Mouse (Mus musculus): ENCODE measurements at regions not wholly inside any gene's neighbourhood (a gene's known extent, or its start where the extent isn't known, plus 50 kb on each side); places are given as distances from the start of the nearest gene placed in this dataset.

GRCm38 (mm10) chr14:31891500-31892185, 61.2 kb upstream of the Ankrd28 start:
- DNase-seq (ENCODE audit: low spot score) = no peak

GRCm38 (mm10) chr14:31892186-31892510, 61.7 kb upstream of the Ankrd28 start:
- no peak for DNase-seq (ENCODE audit: low spot score)

- no peak for DNase-seq (ENCODE audit: low spot score)
Measured at GRCm38 (mm10) chr14:31896500-31896899, 66.0 kb upstream of the Ankrd28 start.

GRCm38 (mm10) chr14:31899504-31899903, 69.1 kb upstream of the Ankrd28 start:
- DNase-seq (ENCODE audit: low spot score) = no peak

GRCm38 (mm10) chr14:31899906-31900305, 69.5 kb upstream of the Ankrd28 start:
- no peak for DNase-seq (ENCODE audit: low spot score)

GRCm38 (mm10) chr14:31901901-31902300, 71.5 kb upstream of the Ankrd28 start:
- DNase-seq (ENCODE audit: low spot score) = no peak

- no peak for DNase-seq (ENCODE audit: low spot score)
Measured at GRCm38 (mm10) chr14:31903664-31904063, 73.2 kb upstream of the Ankrd28 start.

GRCm38 (mm10) chr14:31908591-31908990, 78.1 kb upstream of the Ankrd28 start:
- no peak for DNase-seq (ENCODE audit: low spot score)

GRCm38 (mm10) chr14:31909291-31909690, 78.8 kb upstream of the Ankrd28 start:
- DNase-seq (ENCODE audit: low spot score) = no peak

GRCm38 (mm10) chr14:31910809-31911208, 80.4 kb upstream of the Ankrd28 start:
- no peak for DNase-seq (ENCODE audit: low spot score)

GRCm38 (mm10) chr14:31918461-31918860, 88.0 kb upstream of the Ankrd28 start:
- DNase-seq (ENCODE audit: low spot score) = no peak

GRCm38 (mm10) chr14:31918921-31919320, 88.5 kb upstream of the Ankrd28 start:
- DNase-seq (ENCODE audit: low spot score) = no peak

- DNase-seq (ENCODE audit: low spot score) = no peak
Measured at GRCm38 (mm10) chr14:31929161-31929707, 98.8 kb upstream of the Ankrd28 start.

- DNase-seq (ENCODE audit: low spot score) = no peak
Measured at GRCm38 (mm10) chr14:31930367-31930766, 98.4 kb upstream of the Galnt15 start.

- DNase-seq (ENCODE audit: low spot score) = no peak
Measured at GRCm38 (mm10) chr14:31931971-31932370, 96.8 kb upstream of the Galnt15 start.

GRCm38 (mm10) chr14:31933441-31933840, 95.3 kb upstream of the Galnt15 start:
- DNase-seq (ENCODE audit: low spot score) = no peak

GRCm38 (mm10) chr14:31933841-31934271, 94.9 kb upstream of the Galnt15 start:
- no peak for DNase-seq (ENCODE audit: low spot score)

- no peak for DNase-seq (ENCODE audit: low spot score)
Measured at GRCm38 (mm10) chr14:31934321-31934720, 94.5 kb upstream of the Galnt15 start.

- DNase-seq (ENCODE audit: low spot score) = no peak
Measured at GRCm38 (mm10) chr14:31934771-31935170, 94.0 kb upstream of the Galnt15 start.

GRCm38 (mm10) chr14:31935411-31935810, 93.4 kb upstream of the Galnt15 start:
- DNase-seq (ENCODE audit: low spot score) = no peak

- DNase-seq (ENCODE audit: low spot score) = no peak
Measured at GRCm38 (mm10) chr14:31936581-31936980, 92.2 kb upstream of the Galnt15 start.

- no peak for DNase-seq (ENCODE audit: low spot score)
Measured at GRCm38 (mm10) chr14:31940900-31941299, 87.9 kb upstream of the Galnt15 start.

GRCm38 (mm10) chr14:31942266-31942960, 86.4 kb upstream of the Galnt15 start:
- no peak for DNase-seq (ENCODE audit: low spot score)

GRCm38 (mm10) chr14:31944682-31945081, 84.1 kb upstream of the Galnt15 start:
- no peak for DNase-seq (ENCODE audit: low spot score)
